Mouse (Mus musculus) brain, embryonic 14.5 days (tissue): ENCODE results near the gene Atp13a1.

Source experiments
- CTCF ChIP-seq: fragments of 200-500 bp; IDR thresholded peaks from 2 replicates; pipeline ENCODE4 v1.5.1; 2012; ENCODE audit warnings: inconsistent platforms, mild to moderate bottlenecking, moderate library complexity, borderline replicate concordance; ENCODE audit not compliant: insufficient read depth, insufficient read length; ENCODE audit errors: extremely low read depth
- POLR2A ChIP-seq: fragments of 200-500 bp; IDR thresholded peaks from 2 replicates; pipeline ENCODE4 v1.6.1; 2012; ENCODE audit warnings: mild to moderate bottlenecking, inconsistent platforms, borderline replicate concordance; ENCODE audit not compliant: poor library complexity, insufficient read depth, insufficient read length, severe bottlenecking; ENCODE audit errors: extremely low read depth

GRCm38 (mm10) chr8:69796721-69797345, 5.9 kb downstream of the Atp13a1 start:
- no peak for TF ChIP-seq CTCF
- no peak for TF ChIP-seq POLR2A
